Mouse (Mus musculus) CH12.LX (cell line): ENCODE data around the gene Ccs. TPM values are rescaled to one million over a fixed set of nuclear protein-coding genes. Genes with fewer than 3 reads are reported as not detected.
A peak's percentile ranks its signal among the peaks of the same experiment; 100 is the strongest.

Experiments
- DNase-seq: peaks from one replicate; pipeline ENCODE4 v3.0.0-alpha.2; 2013; ENCODE audit errors: extremely low read depth
- H3K27ac ChIP-seq: 2 replicates; pipeline ENCODE4 v1.5.1; 2012; ENCODE audit warnings: low read depth, mild to moderate bottlenecking, control low read depth, moderate library complexity; ENCODE audit not compliant: insufficient read depth
- H3K27me3 ChIP-seq: replicated peaks from 2 replicates; pipeline ENCODE3; 2012; ENCODE audit warnings: inconsistent platforms
- H3K36me3 ChIP-seq, 2 experiments: replicated peaks in 1 of 2; 2 replicates each; pipeline versions ENCODE3 to v1.6.1; 2012; ENCODE audit warnings: inconsistent platforms in 1 of 2, low read length in 1 of 2, mild to moderate bottlenecking in 1 of 2, mixed read lengths in 1 of 2, moderate library complexity in 1 of 2; ENCODE audit not compliant: control insufficient read depth in 1 of 2, insufficient read depth in 1 of 2
- H3K4me1 ChIP-seq, 2 experiments: 2 replicates each; pipeline ENCODE4 v1.6.1; 2012; ENCODE audit warnings: inconsistent platforms in 1 of 2, moderate library complexity in 1 of 2; ENCODE audit not compliant: insufficient read depth in 2 of 2, control insufficient read depth in 1 of 2
- H3K4me2 ChIP-seq: 2 replicates; pipeline ENCODE4 v1.6.1; 2012; ENCODE audit warnings: low read depth, mild to moderate bottlenecking, control low read depth; ENCODE audit not compliant: poor library complexity, insufficient read depth, severe bottlenecking
- H3K4me3 ChIP-seq, 3 experiments: fragments of 150-350 bp in 1 of 3; sonication (generic) in 1 of 3; replicated peaks in 1 of 3; 2 replicates each; pipeline versions ENCODE3 to v1.5.1; 2011 to 2012; ENCODE audit warnings: low read depth in 2 of 3, low read length in 2 of 3, mild to moderate bottlenecking in 2 of 3, moderate library complexity in 2 of 3, control low read depth in 1 of 3, improper control_type of control experiment in 1 of 3, inconsistent platforms in 1 of 3, mixed read lengths in 1 of 3; ENCODE audit not compliant: poor library complexity in 1 of 3
- H3K79me2 ChIP-seq: replicated peaks from 2 replicates; pipeline ENCODE4 v1.6.1; 2012; ENCODE audit warnings: mild to moderate bottlenecking, moderate library complexity; ENCODE audit not compliant: control insufficient read depth, poor library complexity, insufficient read depth, severe bottlenecking; ENCODE audit errors: extremely low read depth
- H3K9ac ChIP-seq: 2 replicates; pipeline ENCODE4 v1.6.1; 2012; ENCODE audit warnings: low read depth, mild to moderate bottlenecking, control low read depth, moderate library complexity; ENCODE audit not compliant: insufficient read depth
- H3K9me3 ChIP-seq: replicated peaks from 2 replicates; pipeline ENCODE3; 2012; ENCODE audit warnings: low read length, inconsistent platforms, mixed read lengths
- CHD2 ChIP-seq: IDR thresholded peaks from 2 replicates; pipeline ENCODE4 v1.6.1; 2011; ENCODE audit warnings: low read length, improper control_type of control experiment
- CTCF ChIP-seq, 2 experiments: IDR thresholded peaks in 1 of 2; conservative IDR thresholded peaks in 1 of 2; 2 replicates each; pipeline ENCODE4 v1.5.1; 2011 to 2012; ENCODE audit warnings: low read depth in 2 of 2, low read length in 2 of 2, improper control_type of control experiment in 1 of 2, inconsistent platforms in 1 of 2, mild to moderate bottlenecking in 1 of 2, moderate library complexity in 1 of 2
- E2F4 ChIP-seq: IDR thresholded peaks from 2 replicates; pipeline ENCODE4 v1.6.1; 2011; ENCODE audit warnings: low read depth, low read length, improper control_type of control experiment; ENCODE audit not compliant: insufficient replicate concordance
- ELF1 ChIP-seq: IDR thresholded peaks from 2 replicates; pipeline ENCODE4 v1.6.1; 2014; ENCODE audit warnings: low read depth, mild to moderate bottlenecking, inconsistent platforms, low read length, improper control_type of control experiment
- EP300 ChIP-seq: IDR thresholded peaks from 2 replicates; pipeline ENCODE4 v1.6.1; 2011; ENCODE audit warnings: low read length, improper control_type of control experiment
- GABPA ChIP-seq: IDR thresholded peaks from 2 replicates; pipeline ENCODE4 v1.6.1; 2012; ENCODE audit warnings: low read depth, low read length, improper control_type of control experiment, inconsistent platforms; ENCODE audit not compliant: insufficient replicate concordance
- HCFC1 ChIP-seq: IDR thresholded peaks from 2 replicates; pipeline ENCODE4 v1.6.1; 2012; ENCODE audit warnings: low read depth, mild to moderate bottlenecking, inconsistent platforms, low read length, improper control_type of control experiment
- IRF4 ChIP-seq: IDR thresholded peaks from 2 replicates; pipeline ENCODE4 v1.6.1; 2014; ENCODE audit warnings: low read depth, mild to moderate bottlenecking, inconsistent platforms, low read length, improper control_type of control experiment
- JUND ChIP-seq: conservative IDR thresholded peaks from 2 replicates; pipeline ENCODE4 v1.6.1; 2011; ENCODE audit warnings: low read depth, low read length, improper control_type of control experiment
- KAT2A ChIP-seq: IDR thresholded peaks from 2 replicates; pipeline ENCODE4 v1.6.1; 2012; ENCODE audit warnings: low read length, improper control_type of control experiment, inconsistent platforms; ENCODE audit not compliant: insufficient replicate concordance
- MAFK ChIP-seq: IDR thresholded peaks from 2 replicates; pipeline ENCODE4 v1.6.1; 2011; ENCODE audit warnings: low read length, improper control_type of control experiment; ENCODE audit not compliant: insufficient replicate concordance
- MAX ChIP-seq: IDR thresholded peaks from 2 replicates; pipeline ENCODE4 v1.6.1; 2011; ENCODE audit warnings: low read length, improper control_type of control experiment
- MEF2A ChIP-seq: IDR thresholded peaks from 2 replicates; pipeline ENCODE4 v1.6.1; 2014; ENCODE audit warnings: low read depth, mild to moderate bottlenecking, inconsistent platforms, low read length, improper control_type of control experiment, borderline replicate concordance
- MXI1 ChIP-seq: IDR thresholded peaks from 2 replicates; pipeline ENCODE4 v1.6.1; 2011; ENCODE audit warnings: mild to moderate bottlenecking, low read depth, low read length, improper control_type of control experiment
- MYC ChIP-seq: IDR thresholded peaks from 2 replicates; pipeline ENCODE4 v1.6.1; 2011; ENCODE audit warnings: low read depth, mild to moderate bottlenecking, improper control_type of control experiment, low read length
- NRF1 ChIP-seq: IDR thresholded peaks from 2 replicates; pipeline ENCODE4 v1.6.1; 2014; ENCODE audit warnings: low read depth, mild to moderate bottlenecking, inconsistent platforms, low read length, improper control_type of control experiment, moderate library complexity
- PAX5 ChIP-seq: IDR thresholded peaks from 2 replicates; pipeline ENCODE4 v1.6.1; 2012; ENCODE audit warnings: low read length, inconsistent platforms, mixed read lengths
- POLR2AphosphoS2 ChIP-seq: IDR thresholded peaks from 2 replicates; pipeline ENCODE4 v1.6.1; 2011; ENCODE audit warnings: low read depth, low read length, improper control_type of control experiment
- RAD21 ChIP-seq: IDR thresholded peaks from 2 replicates; pipeline ENCODE4 v1.6.1; 2011; ENCODE audit warnings: low read depth, mild to moderate bottlenecking, low read length, improper control_type of control experiment, moderate library complexity
- RCOR1 ChIP-seq: conservative IDR thresholded peaks from 2 replicates; pipeline ENCODE4 v1.6.1; 2012; ENCODE audit warnings: low read depth, mild to moderate bottlenecking, inconsistent platforms, low read length, improper control_type of control experiment
- SMC3 ChIP-seq: IDR thresholded peaks from 2 replicates; pipeline ENCODE4 v1.6.1; 2011; ENCODE audit warnings: low read depth, low read length, improper control_type of control experiment
- UBTF ChIP-seq: IDR thresholded peaks from 2 replicates; pipeline ENCODE4 v1.6.1; 2012; ENCODE audit warnings: low read depth, mild to moderate bottlenecking, inconsistent platforms, low read length, improper control_type of control experiment, moderate library complexity
- USF2 ChIP-seq: conservative IDR thresholded peaks from 2 replicates; pipeline ENCODE4 v1.6.1; 2011; ENCODE audit warnings: low read depth, low read length, improper control_type of control experiment
- ZC3H11A ChIP-seq: IDR thresholded peaks from 2 replicates; pipeline ENCODE4 v1.6.1; 2012; ENCODE audit warnings: low read depth, mild to moderate bottlenecking, inconsistent platforms, low read length, improper control_type of control experiment
- ZKSCAN1 ChIP-seq: IDR thresholded peaks from 2 replicates; pipeline ENCODE4 v1.6.1; 2012; ENCODE audit warnings: low read depth, inconsistent platforms, low read length, improper control_type of control experiment, borderline replicate concordance
- ZNF384 ChIP-seq: IDR thresholded peaks from 2 replicates; pipeline ENCODE4 v1.6.1; 2012; ENCODE audit warnings: low read depth, low read length, improper control_type of control experiment, inconsistent platforms
- dilution Hi-C: fragments of 300-500 bp; cut with MboI; formaldehyde crosslinking; loops from 2 replicates; pipeline ENCODE4 v1.14.3; 2020; ENCODE audit warnings: low sequenced_read_pairs; ENCODE audit not compliant: extremely low pct_unique_long_range_greater_than_20kb, extremely low pct_ligation_motif_present
- in situ Hi-C: fragments of 300-500 bp; cut with MboI; formaldehyde crosslinking; loops from 3 replicates; pipeline ENCODE4 v1.14.3; 2019; ENCODE audit warnings: low sequenced_read_pairs, low pct_ligation_motif_present, low pct_unique_long_range_greater_than_20kb, mixed read lengths
- polyA plus RNA-seq: library from polyadenylated mRNA; unstranded; fragments of >175 nt; gene quantifications from 2 replicates; pipeline ENCODE4 v1.2.1, GENCODE M21; 2012; ENCODE audit warnings: low read depth; ENCODE audit not compliant: insufficient read length
- total RNA-seq, 2 experiments: library from RNA; depleted of rRNA; stranded (reverse); fragments of 300-350 nt in 1 of 2; fragments of >200 nt in 1 of 2; gene quantifications; 2 replicates each; pipeline ENCODE4 v1.2.3; 2012 to 2014

Ccs gene
- total and polyA plus RNA-seq, 3 experiments = 25.6 to 42.1 (median 32.0) TPM

GRCm38 (mm10) chr19:4847490-4847889 is 8.4 kb upstream of the Ccs start:
- in situ Hi-C loops (no loop called here), dilution Hi-C loops (no loop called here)
- Histone ChIP-seq H3K4me1 (no peaks in the 10 kb centered on the region), H3K36me3 (no peaks in the 10 kb centered on the region), H3K9ac (no peak overlapping the region), H3K4me3 (no peak overlapping the region), H3K27me3 (peaks cover 45% of the 10 kb centered on the region), H3K27ac (no peak overlapping the region), H3K9me3 (no peaks in the 10 kb centered on the region), H3K79me2 (no peaks in the 10 kb centered on the region), H3K4me2 (no peak overlapping the region)
- peak; percentile 31 for DNase-seq
- TF ChIP-seq MEF2A (no peak), HCFC1 (no peak), MAX (no peak), CTCF (conservative IDR thresholded peaks at IDR 0.05 in 1 of 2, IDR thresholded peaks at IDR 0.05 in 1 of 2; ENCODE audit: low read depth in 2 of 2, low read length in 2 of 2) (peak in 1 of 2 experiments; percentile 83; a peak in 2 of 4 replicates), KAT2A (no peak), MXI1 (no peak), USF2 (no peak), GABPA (no peak), RCOR1 (no peak), ZNF384 (no peak), E2F4 (no peak), MYC (no peak), NRF1 (no peak), MAFK (no peak), CHD2 (no peak), EP300 (no peak), POLR2AphosphoS2 (no peak), PAX5 (no peak), RAD21 (peak; percentile 70), ELF1 (no peak), ZC3H11A (no peak; the same call in 1 of the 2 replicates), IRF4 (no peak), ZKSCAN1 (no peak), SMC3 (peak; percentile 85), UBTF (no peak), JUND (no peak)
